8 mouse cellular contexts compared by ENCODE assay signal in genomic region chr6:146019699-146020098, GRCm38 (mm10).
DNase-seq lines count a peak whose midpoint lies in the region; ATAC-seq lines count a peak whose summit lies in the region.
"Not testable (repeated sequence)": the region's sequence is repeated elsewhere in the genome, so short reads cannot be mapped to it uniquely, and the experiment has no call there.

No protein-coding gene starts in this region.

- not testable (repeated sequence) for H3K9me3 ChIP-seq in embryonic facial prominence, embryonic 12.5 days; forebrain, embryonic 15.5 days; heart, embryonic 15.5 days (replicated peaks); kidney, embryonic 14.5 days (ENCODE audit: control insufficient read depth, low read length); liver, embryonic 15.5 days (replicated peaks); midbrain, embryonic 13.5 days

- not testable (repeated sequence) for H3K4me3 ChIP-seq in embryonic facial prominence, embryonic 12.5 days; forebrain, embryonic 15.5 days; heart, embryonic 15.5 days; kidney, embryonic 14.5 days (ENCODE audit: low read length); liver, embryonic 15.5 days (replicated peaks); midbrain, embryonic 13.5 days (replicated peaks)

- H3K4me1 ChIP-seq in embryonic facial prominence, embryonic 12.5 days; forebrain, embryonic 15.5 days; heart, embryonic 15.5 days (replicated peaks); kidney, embryonic 14.5 days (ENCODE audit: control insufficient read depth, insufficient read depth, low read length); liver, embryonic 15.5 days (replicated peaks); midbrain, embryonic 13.5 days (replicated peaks): not testable (repeated sequence)

- 55% methylated on average over 1 of the region's 1 CpGs for WGBS in embryonic facial prominence, embryonic 12.5 days
- WGBS in forebrain, embryonic 15.5 days, result 59% methylated on average over 1 of the region's 1 CpGs
- 53% methylated on average over 1 of the region's 1 CpGs for WGBS in heart, embryonic 15.5 days
- WGBS in kidney, embryonic 14.5 days, result 64% methylated on average over 1 of the region's 1 CpGs
- 38% methylated on average over 1 of the region's 1 CpGs for WGBS in liver, embryonic 15.5 days (ENCODE audit: insufficient replicate concordance)
- WGBS in midbrain, embryonic 13.5 days, result 56% methylated on average over 1 of the region's 1 CpGs

- not testable (repeated sequence) for H3K27ac ChIP-seq in embryonic facial prominence, embryonic 12.5 days; forebrain, embryonic 15.5 days (replicated peaks); heart, embryonic 15.5 days; kidney, embryonic 14.5 days (ENCODE audit: low read depth, low read length); liver, embryonic 15.5 days (replicated peaks); midbrain, embryonic 13.5 days

- not testable (repeated sequence) for H3K27me3 ChIP-seq in embryonic facial prominence, embryonic 12.5 days; forebrain, embryonic 15.5 days; heart, embryonic 15.5 days; kidney, embryonic 14.5 days (ENCODE audit: control insufficient read depth, insufficient read depth, low read length); liver, embryonic 15.5 days; midbrain, embryonic 13.5 days

- H3K9ac ChIP-seq in embryonic facial prominence, embryonic 12.5 days; forebrain, embryonic 15.5 days (replicated peaks); heart, embryonic 15.5 days; kidney, embryonic 14.5 days (ENCODE audit: low read depth, low read length); liver, embryonic 15.5 days; midbrain, embryonic 13.5 days (replicated peaks): not testable (repeated sequence)

- not testable (repeated sequence) for H3K4me2 ChIP-seq in embryonic facial prominence, embryonic 12.5 days (replicated peaks); forebrain, embryonic 15.5 days (replicated peaks); heart, embryonic 15.5 days; kidney, embryonic 14.5 days (replicated peaks; ENCODE audit: low read depth, low read length); liver, embryonic 15.5 days; midbrain, embryonic 13.5 days (replicated peaks)

- DNase-seq in 416B (ENCODE audit: low read depth), result peak; percentile 33
- peak; percentile 30 for DNase-seq in retina, embryonic 14.5 days (ENCODE audit: low spot score)

- ATAC-seq in embryonic facial prominence, embryonic 12.5 days (ENCODE audit: insufficient number of reproducible peaks, insufficient read depth, low FRiP score, low TSS enrichment), result peak; percentile 69; the same call in 1 of the 2 replicates
- 0 out of 2 replicates have a peak, but pooled peaks have one; percentile 60 for ATAC-seq in forebrain, embryonic 15.5 days (replicated peaks)
- ATAC-seq in heart, embryonic 15.5 days (replicated peaks; ENCODE audit: insufficient number of reproducible peaks, insufficient read depth, low FRiP score, low read depth), result peak; percentile 74
- peak; percentile 60; the same call in 1 of the 2 replicates for ATAC-seq in kidney, embryonic 14.5 days (ENCODE audit: low FRiP score, low TSS enrichment)
- peak; percentile 40 for ATAC-seq in liver, embryonic 15.5 days (ENCODE audit: insufficient read depth)
- 0 out of 2 replicates have a peak, but pooled peaks have one; percentile 58 for ATAC-seq in midbrain, embryonic 13.5 days

- H3K36me3 ChIP-seq in embryonic facial prominence, embryonic 12.5 days; forebrain, embryonic 15.5 days; heart, embryonic 15.5 days; kidney, embryonic 14.5 days (ENCODE audit: control insufficient read depth, insufficient read depth, low read length); liver, embryonic 15.5 days (replicated peaks); midbrain, embryonic 13.5 days: not testable (repeated sequence)
